Mouse (Mus musculus): ENCODE measurements at regions not wholly inside any gene's neighbourhood (a gene's known extent, or its start where the extent isn't known, plus 50 kb on each side); places are given as distances from the start of the nearest gene placed in this dataset.

DNA sequence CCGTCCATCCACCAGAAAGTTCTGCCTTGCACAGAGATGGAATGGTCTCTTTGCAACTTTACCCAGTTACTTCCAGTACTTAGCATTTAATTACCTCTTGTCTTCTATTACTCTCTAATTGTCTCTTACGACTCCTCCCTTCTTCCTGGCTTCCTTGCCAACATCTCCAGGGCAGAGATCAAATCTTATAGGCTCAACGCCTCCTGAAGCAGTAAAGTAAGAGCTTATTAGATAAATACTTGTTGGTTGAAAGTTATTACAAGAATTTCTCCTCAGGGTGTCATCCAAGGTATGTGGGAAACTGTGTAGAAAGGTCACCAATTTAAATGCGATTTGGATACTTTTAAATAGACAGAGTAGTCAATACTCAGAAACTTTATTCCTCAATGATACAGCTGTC lies 528.8 kb downstream of the 1810013L24Rik start:
- no peak overlapping the region for H3K4me3 ChIP-seq (ENCODE audit: insufficient read depth in 1 of 2, low read depth in 2 of 2, low read length in 2 of 2)
- no peak overlapping the region for H3K4me2 ChIP-seq (ENCODE audit: low read depth)
- DNase-seq (ENCODE audit: low read depth in 3 of 3, low spot score in 3 of 3): no peak
- no peaks in the 10 kb centered on the region for H3K4me1 ChIP-seq (replicated peaks; ENCODE audit: control insufficient read depth in 2 of 2, insufficient read depth in 2 of 2, low read length in 1 of 2)
- no peak overlapping the region for H3K27ac ChIP-seq
- no peak for ATAC-seq (ENCODE audit: insufficient read depth)
- H3K36me3 ChIP-seq (replicated peaks; ENCODE audit: control insufficient read depth, insufficient read depth, low read depth): no peaks in the 10 kb centered on the region
- 57% methylated on average over 4 of the region's 4 CpGs for WGBS (ENCODE audit: insufficient replicate concordance)
- no peak for TF ChIP-seq CTCF (IDR thresholded peaks at IDR 0.05; ENCODE audit: low read depth)
- no peak for TF ChIP-seq EP300 (IDR thresholded peaks at IDR 0.05; ENCODE audit: low read depth)
- no peaks in the 10 kb centered on the region for H3K9me3 ChIP-seq (ENCODE audit: control insufficient read depth, low read length)
- H3K27me3 ChIP-seq (ENCODE audit: control insufficient read depth, insufficient read depth, low read length): no peaks in the 10 kb centered on the region
- H3K9ac ChIP-seq (replicated peaks): no peak overlapping the region

DNA sequence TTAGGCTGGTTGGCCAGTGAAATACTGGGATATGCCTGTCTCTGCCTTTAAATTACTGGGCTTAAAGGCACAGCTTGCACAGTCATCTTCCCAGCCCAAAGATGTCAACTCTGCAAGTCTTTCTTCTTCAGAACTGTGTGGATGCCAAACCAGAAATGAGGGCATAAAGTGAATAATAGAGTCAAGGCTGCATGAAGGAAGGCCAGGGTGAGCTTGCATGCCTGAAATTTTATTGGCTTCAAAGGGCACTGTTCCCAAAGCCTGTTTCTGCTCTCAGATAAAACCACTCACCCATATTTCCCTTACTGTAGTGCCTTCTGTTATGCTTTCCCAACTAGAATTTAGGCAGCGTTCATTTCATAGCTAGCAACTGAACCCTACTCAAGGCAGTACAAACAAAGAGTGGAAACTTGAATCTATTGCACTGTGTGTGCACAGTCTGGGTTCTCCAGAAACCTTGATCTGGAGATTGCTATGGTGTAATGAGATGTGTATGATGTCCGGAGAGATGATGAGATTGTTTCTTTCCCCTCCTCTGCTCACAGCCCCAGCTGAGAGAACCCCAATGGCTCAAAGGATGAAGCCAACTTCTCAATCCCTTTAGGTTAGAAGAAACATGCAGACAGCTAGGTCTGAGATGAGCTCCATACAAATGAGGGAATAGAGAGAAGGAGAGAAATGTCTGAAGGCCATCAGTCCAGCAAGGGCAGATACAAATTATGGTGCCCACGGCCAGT lies 529.7 kb downstream of the 1810013L24Rik start:
- Histone ChIP-seq H3K4me1 (replicated peaks; ENCODE audit: control insufficient read depth in 2 of 2, insufficient read depth in 2 of 2, low read length in 1 of 2) (no peaks in the 10 kb centered on the region), H3K9ac (replicated peaks) (no peak overlapping the region), H3K9me3 (ENCODE audit: control insufficient read depth, low read length) (no peaks in the 10 kb centered on the region), H3K27ac (no peak overlapping the region), H3K4me2 (ENCODE audit: low read depth) (no peak overlapping the region), H3K36me3 (replicated peaks; ENCODE audit: control insufficient read depth, insufficient read depth, low read depth) (no peaks in the 10 kb centered on the region), H3K4me3 (ENCODE audit: insufficient read depth in 1 of 2, low read depth in 2 of 2, low read length in 2 of 2) (no peak overlapping the region), H3K27me3 (ENCODE audit: control insufficient read depth, insufficient read depth, low read length) (no peaks in the 10 kb centered on the region)
- ATAC-seq (ENCODE audit: insufficient read depth) (no peak), DNase-seq (ENCODE audit: low read depth in 3 of 3, low spot score in 3 of 3) (no peak)
- TF ChIP-seq EP300 (IDR thresholded peaks at IDR 0.05; ENCODE audit: low read depth) (no peak), CTCF (IDR thresholded peaks at IDR 0.05; ENCODE audit: low read depth) (no peak)
- WGBS (ENCODE audit: insufficient replicate concordance): 71% methylated on average over 3 of the region's 3 CpGs

DNA sequence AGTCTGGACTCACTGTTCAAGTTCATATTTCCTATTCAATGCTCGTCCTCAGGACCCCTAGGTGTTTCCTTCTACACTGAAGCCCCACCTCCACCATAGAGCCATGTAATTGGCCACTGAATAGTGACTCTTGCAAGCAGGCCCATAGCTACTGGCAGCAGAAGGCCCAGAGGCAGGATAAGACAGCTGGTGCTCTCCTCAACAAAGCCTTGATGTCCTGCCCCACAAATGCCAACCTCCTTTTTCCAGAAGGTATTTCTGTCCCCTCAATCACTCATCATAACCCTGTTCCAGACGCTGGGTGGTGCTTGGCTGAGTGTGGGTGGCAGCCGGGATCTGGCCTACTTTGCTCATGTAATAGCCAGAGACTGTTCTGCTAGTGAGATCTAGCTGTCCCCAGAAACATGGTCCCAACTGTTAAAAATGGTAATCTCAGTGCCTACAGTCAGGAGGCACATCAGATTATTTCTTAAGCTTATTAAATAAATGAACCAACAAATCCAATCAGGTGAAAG lies 530.9 kb downstream of the 1810013L24Rik start:
- Histone ChIP-seq H3K4me2 (ENCODE audit: low read depth) (no peak overlapping the region), H3K9me3 (ENCODE audit: control insufficient read depth, low read length) (no peaks in the 10 kb centered on the region), H3K36me3 (replicated peaks; ENCODE audit: control insufficient read depth, insufficient read depth, low read depth) (no peaks in the 10 kb centered on the region), H3K4me3 (ENCODE audit: insufficient read depth in 1 of 2, low read depth in 2 of 2, low read length in 2 of 2) (no peak overlapping the region), H3K27ac (no peak overlapping the region), H3K27me3 (ENCODE audit: control insufficient read depth, insufficient read depth, low read length) (no peaks in the 10 kb centered on the region), H3K4me1 (replicated peaks; ENCODE audit: control insufficient read depth in 2 of 2, insufficient read depth in 2 of 2, low read length in 1 of 2) (no peaks in the 10 kb centered on the region), H3K9ac (replicated peaks) (no peak overlapping the region)
- no peak for DNase-seq (ENCODE audit: low read depth in 3 of 3, low spot score in 3 of 3)
- no peak for TF ChIP-seq EP300 (IDR thresholded peaks at IDR 0.05; ENCODE audit: low read depth)
- no peak for TF ChIP-seq CTCF (IDR thresholded peaks at IDR 0.05; ENCODE audit: low read depth)
- 51% methylated on average over 3 of the region's 3 CpGs for WGBS (ENCODE audit: insufficient replicate concordance)
- no peak for ATAC-seq (ENCODE audit: insufficient read depth)

DNA sequence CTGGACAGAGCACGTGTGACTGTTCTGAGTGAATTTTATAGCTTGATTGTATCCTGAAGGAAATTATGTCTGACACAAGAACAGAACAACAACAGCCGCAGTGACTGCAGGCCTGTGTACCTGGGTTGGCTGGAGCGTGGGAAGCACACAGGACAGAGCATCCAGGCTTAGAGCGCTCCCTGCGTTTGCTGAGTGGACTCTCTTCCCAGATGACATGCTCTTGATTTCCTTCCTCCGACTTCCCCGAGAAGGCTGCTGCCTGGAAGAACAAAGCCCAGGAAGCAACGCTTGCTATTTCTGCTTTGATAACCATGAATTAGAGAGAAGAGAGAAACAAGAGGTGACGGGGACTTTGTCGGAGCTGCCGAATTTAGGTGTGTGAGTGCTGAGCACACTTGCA lies 532.2 kb downstream of the 1810013L24Rik start:
- H3K36me3 ChIP-seq (replicated peaks; ENCODE audit: control insufficient read depth, insufficient read depth, low read depth): no peaks in the 10 kb centered on the region
- H3K9me3 ChIP-seq (ENCODE audit: control insufficient read depth, low read length): no peaks in the 10 kb centered on the region
- no peaks in the 10 kb centered on the region for H3K27me3 ChIP-seq (ENCODE audit: control insufficient read depth, insufficient read depth, low read length)
- no peak overlapping the region for H3K9ac ChIP-seq (replicated peaks)
- H3K4me1 ChIP-seq (replicated peaks; ENCODE audit: control insufficient read depth in 2 of 2, insufficient read depth in 2 of 2, low read length in 1 of 2): no peaks in the 10 kb centered on the region
- no peak overlapping the region for H3K4me3 ChIP-seq (ENCODE audit: insufficient read depth in 1 of 2, low read depth in 2 of 2, low read length in 2 of 2)
- no peak for TF ChIP-seq EP300 (IDR thresholded peaks at IDR 0.05; ENCODE audit: low read depth)
- TF ChIP-seq CTCF (IDR thresholded peaks at IDR 0.05; ENCODE audit: low read depth): no peak
- no peak overlapping the region for H3K4me2 ChIP-seq (ENCODE audit: low read depth)
- no peak for ATAC-seq (ENCODE audit: insufficient read depth)
- DNase-seq (ENCODE audit: low read depth in 3 of 3, low spot score in 3 of 3): no peak
- H3K27ac ChIP-seq: no peak overlapping the region
- 27% methylated on average over 11 of the region's 11 CpGs for WGBS (ENCODE audit: insufficient replicate concordance)

DNA sequence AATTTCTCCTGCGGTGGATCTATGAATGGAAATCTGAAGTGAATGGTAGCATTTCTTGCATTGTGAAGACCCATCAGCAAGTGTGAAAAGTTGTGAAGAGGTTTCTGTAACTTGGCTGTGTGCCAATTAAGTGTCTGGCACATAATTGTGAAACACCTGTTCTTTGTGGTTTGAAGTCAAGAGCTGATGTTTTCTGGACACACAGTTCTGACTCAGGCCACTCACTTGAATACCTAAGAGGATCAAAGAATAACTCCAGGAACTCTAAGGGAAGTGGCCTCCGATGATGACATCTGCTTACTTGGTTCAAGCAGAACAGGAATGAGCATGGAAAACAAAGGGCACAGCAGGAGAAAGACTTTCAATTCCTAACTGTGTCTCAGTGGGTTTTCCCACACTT lies 534.2 kb downstream of the 1810013L24Rik start:
- TF ChIP-seq CTCF (IDR thresholded peaks at IDR 0.05; ENCODE audit: low read depth) (no peak), EP300 (IDR thresholded peaks at IDR 0.05; ENCODE audit: low read depth) (no peak)
- Histone ChIP-seq H3K36me3 (replicated peaks; ENCODE audit: control insufficient read depth, insufficient read depth, low read depth) (no peaks in the 10 kb centered on the region), H3K27ac (no peak overlapping the region), H3K4me3 (ENCODE audit: insufficient read depth in 1 of 2, low read depth in 2 of 2, low read length in 2 of 2) (no peak overlapping the region), H3K9me3 (ENCODE audit: control insufficient read depth, low read length) (no peaks in the 10 kb centered on the region), H3K4me1 (replicated peaks; ENCODE audit: control insufficient read depth in 2 of 2, insufficient read depth in 2 of 2, low read length in 1 of 2) (no peaks in the 10 kb centered on the region), H3K9ac (replicated peaks) (no peak overlapping the region), H3K27me3 (ENCODE audit: control insufficient read depth, insufficient read depth, low read length) (no peaks in the 10 kb centered on the region), H3K4me2 (ENCODE audit: low read depth) (no peak overlapping the region)
- no peak for ATAC-seq (ENCODE audit: insufficient read depth)
- DNase-seq (ENCODE audit: low read depth in 3 of 3, low spot score in 3 of 3): no peak
- 47% methylated on average over 2 of the region's 2 CpGs for WGBS (ENCODE audit: insufficient replicate concordance)

Data from liver, embryonic 14.5 days (tissue).